8 mouse cellular contexts compared by ENCODE assay signal in genomic region chr12:84772726-84773441, GRCm38 (mm10). TPM values are rescaled to one million over a fixed set of nuclear protein-coding genes. Genes with fewer than 3 reads are reported as not detected.
A peak's percentile ranks its signal among the peaks of the same experiment; 100 is the strongest.
DNase-seq lines count a peak whose midpoint lies in the region; ATAC-seq and TF ChIP-seq lines count a peak whose summit lies in the region.

Npc2 (minus strand) TSS chr12:84773152.
Isca2 (plus strand) TSS chr12:84773251.

- peak; percentile 100 for DNase-seq in 3134 (ENCODE audit: extremely low read depth, insufficient read length, low spot score)
- DNase-seq in adrenal gland, postnatal 36 days, result peak; percentile 99
- peak; percentile 96 to 100 for DNase-seq in heart, adult 18-20 months
- DNase-seq in kidney, adult 2 months, result peak; percentile 99
- DNase-seq in spleen, adult 2 months (ENCODE audit: low read depth in 1 of 2, low spot score in 2 of 2), result peak; percentile 96 to 99

- under 1% methylated on average over 50 of the region's 50 CpGs for WGBS in embryonic facial prominence, embryonic 13.5 days
- WGBS in kidney, adult 2 months, result under 1% methylated on average over 50 of the region's 50 CpGs
- under 1% methylated on average over 50 of the region's 50 CpGs for WGBS in limb, embryonic 12.5 days
- under 1% methylated on average over 50 of the region's 50 CpGs for WGBS in midbrain, embryonic 15.5 days
- under 1% methylated on average over 50 of the region's 50 CpGs for WGBS in spleen, adult 2 months

- peak within 1 kb of the TSS; percentile 85 for H3K9ac ChIP-seq in embryonic facial prominence, embryonic 13.5 days
- H3K9ac ChIP-seq in limb, embryonic 12.5 days (replicated peaks), result peak within 1 kb of the TSS; percentile 81
- peak within 1 kb of the TSS; percentile 71 for H3K9ac ChIP-seq in midbrain, embryonic 15.5 days

- peak within 1 kb of the TSS; percentile 96 for H3K27ac ChIP-seq in embryonic facial prominence, embryonic 13.5 days
- H3K27ac ChIP-seq in kidney, adult 2 months (ENCODE audit: insufficient read depth, low read depth, low read length), result peak within 1 kb of the TSS; percentile 71
- H3K27ac ChIP-seq in limb, embryonic 12.5 days, result peak within 1 kb of the TSS; percentile 96
- H3K27ac ChIP-seq in midbrain, embryonic 15.5 days, result peak within 1 kb of the TSS; percentile 87
- peak within 1 kb of the TSS; percentile 92 for H3K27ac ChIP-seq in spleen, adult 2 months (ENCODE audit: insufficient read depth, low read length)

- peak within 1 kb of the TSS; percentile 83 for H3K4me2 ChIP-seq in embryonic facial prominence, embryonic 13.5 days
- peak within 1 kb of the TSS; percentile 78 for H3K4me2 ChIP-seq in limb, embryonic 12.5 days
- H3K4me2 ChIP-seq in midbrain, embryonic 15.5 days, result peak within 1 kb of the TSS; percentile 78

- H3K4me1 ChIP-seq in embryonic facial prominence, embryonic 13.5 days, result peaks cover 29% of the 10 kb centered on the region
- H3K4me1 ChIP-seq in kidney, adult 2 months (ENCODE audit: control insufficient read depth, insufficient read depth, low read length), result peaks cover 8% of the 10 kb centered on the region; the same call in 1 of the 2 replicates
- peaks cover 30% of the 10 kb centered on the region for H3K4me1 ChIP-seq in limb, embryonic 12.5 days (replicated peaks)
- H3K4me1 ChIP-seq in midbrain, embryonic 15.5 days, result peaks cover 29% of the 10 kb centered on the region
- H3K4me1 ChIP-seq in spleen, adult 2 months (ENCODE audit: control insufficient read depth, insufficient read depth, insufficient read length), result peaks cover 6% of the 10 kb centered on the region

- no peaks in the 10 kb centered on the region for H3K9me3 ChIP-seq in embryonic facial prominence, embryonic 13.5 days
- no peaks in the 10 kb centered on the region for H3K9me3 ChIP-seq in limb, embryonic 12.5 days
- no peaks in the 10 kb centered on the region for H3K9me3 ChIP-seq in midbrain, embryonic 15.5 days

- peaks cover 10% of the 10 kb centered on the region for H3K36me3 ChIP-seq in embryonic facial prominence, embryonic 13.5 days
- H3K36me3 ChIP-seq in kidney, adult 2 months (ENCODE audit: control insufficient read depth, insufficient read depth, low read length), result no peaks in the 10 kb centered on the region
- peaks cover 34% of the 10 kb centered on the region; the same call in 1 of the 2 replicates for H3K36me3 ChIP-seq in limb, embryonic 12.5 days
- H3K36me3 ChIP-seq in midbrain, embryonic 15.5 days (replicated peaks), result no peaks in the 10 kb centered on the region
- H3K36me3 ChIP-seq in spleen, adult 2 months (ENCODE audit: control insufficient read depth, insufficient read depth, low read length), result no peaks in the 10 kb centered on the region

- no peak for TF ChIP-seq CTCF in kidney, adult 2 months (conservative IDR thresholded peaks at IDR 0.05; ENCODE audit: insufficient read depth, insufficient read length, low read depth, low read length)
- no peak for TF ChIP-seq CTCF in spleen, adult 2 months (IDR thresholded peaks at IDR 0.05; ENCODE audit: extremely low read depth, insufficient read depth, insufficient read length, insufficient replicate concordance)

- H3K27me3 ChIP-seq in embryonic facial prominence, embryonic 13.5 days, result no peaks in the 10 kb centered on the region
- H3K27me3 ChIP-seq in kidney, adult 2 months (replicated peaks; ENCODE audit: control insufficient read depth, insufficient read depth, low read length), result no peaks in the 10 kb centered on the region
- no peaks in the 10 kb centered on the region for H3K27me3 ChIP-seq in limb, embryonic 12.5 days
- no peaks in the 10 kb centered on the region for H3K27me3 ChIP-seq in midbrain, embryonic 15.5 days (replicated peaks)
- no peaks in the 10 kb centered on the region for H3K27me3 ChIP-seq in spleen, adult 2 months (ENCODE audit: control insufficient read depth, insufficient read depth, low read length)

- peak within 1 kb of the TSS; percentile 78 for H3K4me3 ChIP-seq in embryonic facial prominence, embryonic 13.5 days
- H3K4me3 ChIP-seq in kidney, adult 2 months (ENCODE audit: insufficient read depth, low read depth, low read length), result peak within 1 kb of the TSS; percentile 70
- peak within 1 kb of the TSS; percentile 71 for H3K4me3 ChIP-seq in limb, embryonic 12.5 days (replicated peaks)
- peak within 1 kb of the TSS; percentile 72 for H3K4me3 ChIP-seq in midbrain, embryonic 15.5 days
- H3K4me3 ChIP-seq in spleen, adult 2 months (ENCODE audit: extremely low read depth, insufficient read depth, insufficient read length), result peak within 1 kb of the TSS; percentile 89

- peak; percentile 84 for TF ChIP-seq POLR2A in kidney, adult 2 months (IDR thresholded peaks at IDR 0.05; ENCODE audit: low read depth, low read length)
- peak; percentile 78 for TF ChIP-seq POLR2A in spleen, adult 2 months (IDR thresholded peaks at IDR 0.05; ENCODE audit: low read depth, low read length)

- ATAC-seq in embryonic facial prominence, embryonic 13.5 days (ENCODE audit: insufficient number of reproducible peaks, insufficient read depth, low FRiP score, low TSS enrichment, low read depth), result peak; percentile 98
- ATAC-seq in limb, embryonic 12.5 days (ENCODE audit: insufficient number of reproducible peaks, insufficient read depth, low FRiP score, low TSS enrichment, low read depth), result peak; percentile 99
- peak; percentile 99 for ATAC-seq in midbrain, embryonic 15.5 days (replicated peaks)

RNA-seq across cellular contexts. Expression of gene Npc2, which starts in this region (rescaled TPM):
- 10 to 100 TPM; 82.3 to 91.0 TPM for total RNA-seq in adrenal gland, postnatal 36 days (2021)
- polyA plus RNA-seq in embryonic facial prominence, embryonic 13.5 days (2015; fragmentation: Nextera tagmentation; extraction: Ambion mirVana), result 78.2 and 79.1 TPM in 2 replicates
- total RNA-seq in heart, adult 18-20 months (2021), result 10 to 100 TPM; 29.6 to 35.3 TPM
- polyA plus RNA-seq in kidney, adult 2 months (2012; rRNA removed), result 169 and 179 TPM in 2 replicates
- 67.1 and 67.4 TPM in 2 replicates for polyA plus RNA-seq in limb, embryonic 12.5 days (2016; fragmentation: Nextera tagmentation; extraction: Ambion mirVana)
- 58.3 and 59.9 TPM in 2 replicates for polyA plus RNA-seq in midbrain, embryonic 15.5 days (2015; fragmentation: Nextera tagmentation; extraction: Ambion mirVana)
- 140 and 155 TPM in 2 replicates for polyA plus RNA-seq in spleen, adult 2 months (2012; rRNA removed)

RNA-seq across cellular contexts. Expression of gene Isca2, which starts in this region (rescaled TPM):
- 10 to 100 TPM; 60.9 to 68.7 TPM for total RNA-seq in adrenal gland, postnatal 36 days (2021)
- polyA plus RNA-seq in embryonic facial prominence, embryonic 13.5 days (2015; fragmentation: Nextera tagmentation; extraction: Ambion mirVana), result 154 and 156 TPM in 2 replicates
- 10 to 100 TPM; 88.4 to 92.6 TPM for total RNA-seq in heart, adult 18-20 months (2021)
- polyA plus RNA-seq in kidney, adult 2 months (2012; rRNA removed), result 98.5 and 105 TPM in 2 replicates
- 145 and 148 TPM in 2 replicates for polyA plus RNA-seq in limb, embryonic 12.5 days (2016; fragmentation: Nextera tagmentation; extraction: Ambion mirVana)
- 134 and 139 TPM in 2 replicates for polyA plus RNA-seq in midbrain, embryonic 15.5 days (2015; fragmentation: Nextera tagmentation; extraction: Ambion mirVana)
- 26.7 and 28.8 TPM in 2 replicates for polyA plus RNA-seq in spleen, adult 2 months (2012; rRNA removed)

Comparison
In these comparisons a context has a peak if more than half of its experiments do, and no peak if none do; other contexts are left out.
1. Peak in every context shown above with its lines: DNase-seq, ATAC-seq, H3K4me3 ChIP-seq and H3K27ac ChIP-seq.